Mouse (Mus musculus): ENCODE results near the gene Tec.

Gene Tec

DNA sequence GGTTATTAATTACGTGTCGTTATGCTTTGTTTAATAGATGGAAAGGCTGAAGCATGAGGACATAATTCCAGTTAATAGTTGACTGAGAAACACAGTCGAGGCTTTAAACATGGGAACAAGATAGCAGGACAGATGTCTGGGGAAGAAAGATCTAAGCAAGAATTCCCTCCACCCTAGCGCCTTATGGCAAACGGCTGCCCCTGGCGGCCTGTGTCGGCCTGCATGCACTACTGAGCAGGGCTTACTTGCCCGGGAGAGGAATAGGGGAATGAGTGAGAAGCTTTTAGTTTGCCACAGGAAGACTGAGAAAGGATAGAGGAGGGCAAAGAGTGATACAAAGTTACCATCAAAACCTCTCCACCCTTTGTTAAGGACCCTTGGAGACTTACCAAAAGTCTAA lies 7.4 kb downstream of the Tec start:
- in situ Hi-C loops (cut with MboI; ENCODE audit: low pct_unique_long_range_greater_than_20kb in 1 of 2, low sequenced_read_pairs in 2 of 2, unreplicated experiment in 1 of 2) = no loop called here

DNA sequence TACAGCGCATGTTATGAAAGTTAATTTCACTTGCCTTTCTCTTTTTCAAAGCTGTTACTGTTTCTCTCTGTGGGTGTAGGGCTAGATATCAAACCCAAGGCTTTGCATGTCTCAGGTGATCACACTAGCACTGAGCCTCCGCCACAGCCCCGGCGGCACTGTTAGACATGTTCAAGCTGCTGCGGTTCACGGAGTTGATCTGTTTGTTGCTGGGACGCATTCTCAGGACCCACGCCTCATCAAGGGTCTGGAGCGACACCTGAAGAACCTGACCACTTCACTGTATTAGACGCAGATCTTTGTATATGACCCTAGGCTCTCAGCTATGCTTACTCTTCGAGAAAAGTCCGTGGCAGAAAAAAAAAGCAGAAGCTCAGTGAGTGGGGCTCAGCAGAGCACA lies 10.0 kb downstream of the Tec start:
- in situ Hi-C loops (cut with MboI; ENCODE audit: low pct_unique_long_range_greater_than_20kb in 1 of 2, low sequenced_read_pairs in 2 of 2, unreplicated experiment in 1 of 2) = no loop called here

DNA sequence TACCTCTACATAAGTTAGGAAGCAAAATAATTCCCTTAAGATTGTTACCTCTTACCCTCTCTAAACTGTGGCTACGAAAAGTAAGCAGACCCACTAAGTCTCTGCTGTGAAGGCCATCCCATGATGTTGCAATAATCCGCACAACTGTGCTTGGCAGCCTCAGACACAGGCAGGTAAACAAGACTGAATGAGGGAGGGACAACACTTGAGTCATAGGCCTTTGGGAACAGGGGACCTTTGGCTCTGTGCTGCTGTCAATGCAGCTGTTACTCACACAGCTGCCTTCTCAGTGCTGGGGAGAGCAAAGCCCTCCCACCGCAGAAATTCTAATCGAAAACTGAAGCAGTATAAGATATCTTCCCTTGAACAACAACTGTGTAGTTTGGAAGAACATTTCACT lies 10.5 kb downstream of the Tec start:
- in situ Hi-C loops (cut with MboI; ENCODE audit: low pct_unique_long_range_greater_than_20kb in 1 of 2, low sequenced_read_pairs in 2 of 2, unreplicated experiment in 1 of 2) = no loop called here

DNA sequence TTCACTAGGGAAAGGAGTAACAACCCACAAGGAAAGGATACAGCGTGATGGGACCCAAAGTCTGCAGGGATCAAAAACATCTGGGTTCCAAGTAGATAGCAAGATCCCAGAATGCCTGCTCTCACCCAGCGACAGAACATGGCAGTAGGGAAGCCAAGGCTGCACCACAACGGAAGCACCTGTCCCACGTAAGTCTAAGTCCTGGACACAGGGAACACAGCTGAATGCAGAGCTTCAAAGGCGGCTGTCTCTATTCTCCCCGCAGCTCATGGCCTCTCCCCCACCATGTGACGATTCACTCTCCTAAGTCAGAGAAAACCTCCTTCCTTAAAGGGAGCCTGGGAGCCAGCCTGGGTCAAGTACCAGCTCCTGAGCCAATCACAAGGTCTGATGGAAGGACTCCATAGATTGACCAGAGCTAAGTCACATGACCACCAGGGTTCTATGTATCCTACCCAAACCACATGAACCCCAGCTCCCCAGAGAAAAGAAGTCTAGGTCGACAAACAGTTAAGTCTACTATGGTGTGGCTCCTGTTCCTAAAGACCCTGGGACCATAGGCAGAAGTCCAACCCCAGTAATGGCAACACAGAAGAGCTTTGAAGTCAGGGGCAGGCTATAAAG lies 11.9 kb downstream of the Tec start:
- in situ Hi-C loops (cut with MboI; ENCODE audit: low pct_unique_long_range_greater_than_20kb in 1 of 2, low sequenced_read_pairs in 2 of 2, unreplicated experiment in 1 of 2) = no loop called here

DNA sequence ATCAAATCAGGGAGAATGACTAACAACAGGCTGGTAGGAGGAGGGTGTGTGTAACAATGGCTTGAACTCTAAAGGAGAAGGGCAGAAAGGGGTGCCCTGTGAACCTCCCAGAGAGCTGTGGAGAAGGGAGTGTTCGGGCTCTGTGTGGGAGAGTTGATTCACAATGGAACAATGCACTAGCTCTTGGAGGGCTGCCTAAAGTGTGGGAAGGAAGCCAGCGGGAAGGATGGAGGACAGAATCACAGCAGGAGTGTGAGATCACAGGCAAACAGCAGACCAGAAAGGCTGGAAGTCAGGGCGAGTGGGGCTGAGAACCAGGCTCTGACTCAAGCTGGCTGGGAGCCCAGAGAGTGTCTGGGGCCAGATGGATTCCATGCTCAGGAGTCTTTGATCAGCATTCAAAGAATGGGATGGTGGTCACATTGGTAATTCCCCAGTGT lies 12.6 kb downstream of the Tec start:
- in situ Hi-C loops (cut with MboI; ENCODE audit: low pct_unique_long_range_greater_than_20kb in 1 of 2, low sequenced_read_pairs in 2 of 2, unreplicated experiment in 1 of 2) = no loop called here

DNA sequence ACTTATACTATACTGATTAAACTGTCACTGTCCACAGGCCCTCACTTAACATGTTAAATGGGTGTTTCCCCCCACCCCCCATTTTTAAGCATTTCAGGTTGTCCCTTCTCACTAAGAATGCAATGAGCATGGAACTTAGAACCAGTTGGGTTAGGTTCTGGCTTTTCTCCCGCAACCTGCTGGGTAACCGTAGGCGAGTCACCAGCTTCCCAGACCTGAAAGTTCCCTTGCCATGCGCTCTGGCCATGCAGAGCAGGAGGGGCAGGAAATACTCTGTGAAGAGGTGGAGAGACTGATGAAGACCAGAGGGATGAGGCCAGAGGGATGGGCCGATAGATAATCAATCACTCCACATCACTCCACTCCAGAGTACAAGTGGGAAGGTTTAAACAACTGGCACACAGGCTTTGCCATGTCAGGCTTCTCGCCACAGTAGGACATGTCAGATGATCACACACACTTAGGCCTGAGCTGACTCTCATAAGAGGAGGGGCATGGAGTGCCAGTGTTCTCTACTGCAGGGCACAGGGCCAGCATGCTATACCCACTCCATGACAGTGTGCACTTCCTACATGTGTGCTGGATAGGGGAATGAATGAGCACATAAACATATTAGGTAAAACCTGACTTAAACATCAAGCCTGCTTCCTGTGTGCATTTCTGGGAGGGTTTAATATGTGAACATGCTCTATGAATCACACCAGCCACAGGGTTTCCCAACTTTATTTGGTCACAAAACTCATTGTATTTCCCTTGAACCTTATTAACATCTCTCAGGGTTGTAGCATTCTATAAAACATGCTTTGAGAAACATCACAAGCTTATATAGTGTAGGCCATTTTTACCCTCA lies 13.9 kb downstream of the Tec start:
- in situ Hi-C loops (cut with MboI; ENCODE audit: low pct_unique_long_range_greater_than_20kb in 1 of 2, low sequenced_read_pairs in 2 of 2, unreplicated experiment in 1 of 2) = no loop called here

DNA sequence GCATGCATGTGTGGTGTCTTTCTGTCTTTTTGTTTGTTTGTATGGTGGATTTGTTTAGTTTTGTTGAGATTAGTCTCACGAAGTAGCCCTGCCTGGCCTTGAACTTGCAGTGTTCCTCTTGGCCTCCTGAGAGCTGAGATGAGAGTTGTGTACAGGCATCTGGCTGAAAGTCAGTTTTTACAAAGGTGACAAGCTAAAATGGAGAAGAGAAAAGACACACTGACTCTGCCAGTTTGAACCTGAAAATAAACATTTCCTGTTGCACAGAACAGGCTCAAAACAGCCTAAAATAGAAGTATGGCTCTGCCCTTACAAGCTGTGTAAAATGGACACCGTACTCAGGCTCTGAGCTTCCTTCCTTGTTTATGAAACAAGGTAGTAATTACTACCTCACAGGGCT lies 14.9 kb downstream of the Tec start:
- in situ Hi-C loops (cut with MboI; ENCODE audit: low pct_unique_long_range_greater_than_20kb in 1 of 2, low sequenced_read_pairs in 2 of 2, unreplicated experiment in 1 of 2) = no loop called here

DNA sequence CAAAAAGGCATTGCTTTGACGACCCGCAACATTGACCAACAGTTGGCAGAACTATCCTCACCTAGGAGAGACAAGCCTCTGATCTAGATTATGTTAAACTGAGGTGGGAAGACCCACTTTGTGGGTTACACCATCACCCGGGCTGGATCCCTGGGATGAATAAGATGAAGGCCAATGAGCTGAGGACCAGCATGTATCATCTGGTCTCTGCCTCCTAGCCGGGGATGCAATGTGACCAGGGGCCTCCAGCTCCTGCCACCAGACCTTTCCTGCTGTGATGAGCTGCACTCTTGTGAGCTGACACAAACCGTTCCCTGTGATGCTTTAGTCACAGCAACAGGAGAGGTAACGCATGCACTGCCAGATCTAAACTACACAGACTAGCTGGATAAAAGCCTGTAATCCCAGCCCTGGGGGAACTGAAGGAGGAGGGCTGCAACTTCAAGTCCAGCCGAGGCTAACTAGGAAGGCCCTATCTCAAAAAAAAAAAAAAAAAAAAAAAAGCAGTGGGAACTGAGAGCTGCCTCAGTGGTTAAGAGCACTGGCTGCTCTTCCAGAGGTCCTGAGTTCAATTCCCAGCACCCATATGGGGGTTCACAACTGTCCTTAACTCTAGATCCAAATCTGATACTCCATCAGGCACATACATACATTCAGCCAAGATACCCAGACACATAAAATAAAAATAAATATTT lies 15.8 kb downstream of the Tec start:
- in situ Hi-C loops (cut with MboI; ENCODE audit: low pct_unique_long_range_greater_than_20kb in 1 of 2, low sequenced_read_pairs in 2 of 2, unreplicated experiment in 1 of 2) = no loop called here

DNA sequence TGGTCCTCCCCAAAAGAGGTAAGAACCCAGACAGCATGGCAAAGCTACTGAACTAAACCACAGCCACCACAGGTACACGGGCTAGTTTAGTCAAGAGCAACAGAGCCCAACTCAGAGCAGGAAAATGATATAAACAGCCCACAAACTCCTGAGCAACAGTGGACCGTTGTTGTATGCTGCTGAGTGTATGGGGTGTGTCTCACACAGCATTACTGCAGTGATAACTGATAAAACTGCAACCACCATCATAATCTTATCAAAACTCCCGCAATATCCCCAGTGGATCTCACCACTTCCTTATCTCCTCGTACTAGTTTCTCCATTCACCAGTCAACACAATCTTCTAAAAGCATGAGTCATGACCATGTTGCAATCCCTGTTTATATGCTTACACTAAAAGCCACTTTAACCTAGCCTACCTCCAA lies 16.6 kb downstream of the Tec start:
- in situ Hi-C loops (cut with MboI; ENCODE audit: low pct_unique_long_range_greater_than_20kb in 1 of 2, low sequenced_read_pairs in 2 of 2, unreplicated experiment in 1 of 2) = no loop called here

DNA sequence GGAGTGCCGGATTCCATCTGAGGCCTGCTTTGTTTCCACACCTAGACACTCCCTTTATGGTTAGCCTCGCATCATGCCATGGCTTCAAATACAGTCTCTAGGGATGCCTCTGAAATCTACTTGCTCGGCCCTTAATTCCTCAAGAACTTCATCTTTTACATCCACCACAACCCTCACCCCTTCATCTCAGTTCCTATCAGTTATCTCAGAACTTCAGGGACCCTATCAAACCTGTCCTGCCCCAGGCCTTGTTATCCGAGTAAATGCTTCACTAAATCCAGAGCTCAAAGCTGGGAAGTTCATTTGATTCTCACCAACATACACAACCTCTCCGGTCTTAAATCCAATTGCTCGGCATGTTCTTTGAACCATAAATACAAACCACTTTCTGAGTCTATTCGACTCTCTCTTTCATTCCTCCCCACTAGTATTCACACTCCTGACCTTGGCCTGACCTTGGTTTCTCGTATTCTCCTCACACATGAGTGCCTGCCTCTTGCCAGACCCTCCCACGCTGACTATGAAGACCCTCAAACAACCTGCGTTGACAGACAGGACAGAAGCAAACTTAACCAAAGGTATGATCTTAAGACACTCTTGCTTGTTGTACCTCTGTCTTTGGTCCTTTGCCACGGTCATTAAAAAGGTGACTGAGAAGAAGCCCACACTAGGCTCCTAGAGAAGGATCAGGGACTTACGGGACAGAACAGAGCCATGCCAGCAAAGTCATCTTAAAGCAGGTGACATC lies 17.2 kb downstream of the Tec start:
- in situ Hi-C loops (cut with MboI; ENCODE audit: low pct_unique_long_range_greater_than_20kb in 1 of 2, low sequenced_read_pairs in 2 of 2, unreplicated experiment in 1 of 2) = no loop called here

DNA sequence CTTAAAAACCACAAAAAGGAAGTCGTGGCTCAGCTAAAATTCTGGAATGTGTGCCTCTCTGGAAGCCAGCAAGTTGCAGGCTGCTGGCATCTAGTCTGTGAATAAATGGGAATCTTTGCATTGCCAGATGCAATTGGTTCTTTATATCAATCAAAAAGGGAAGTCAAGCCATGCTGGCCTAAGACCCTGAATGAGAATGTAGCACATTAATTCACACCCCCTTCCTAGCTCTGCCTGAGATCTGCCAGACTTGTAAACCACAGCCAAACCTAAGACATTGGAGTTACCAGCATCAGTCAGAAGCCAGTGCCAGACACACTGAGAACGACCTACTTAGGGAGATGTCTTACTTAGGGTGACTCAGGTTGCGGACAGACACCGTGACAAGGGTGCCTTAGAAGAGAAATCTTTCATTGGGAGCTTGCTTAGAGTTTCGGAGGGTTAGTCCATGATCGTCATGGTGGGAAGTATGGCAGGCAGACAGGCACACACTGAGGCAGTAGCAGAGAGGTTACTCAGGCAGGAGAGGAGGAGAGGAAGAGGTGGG lies 19.3 kb downstream of the Tec start:
- in situ Hi-C loops (cut with MboI; ENCODE audit: low pct_unique_long_range_greater_than_20kb in 1 of 2, low sequenced_read_pairs in 2 of 2, unreplicated experiment in 1 of 2) = no loop called here

DNA sequence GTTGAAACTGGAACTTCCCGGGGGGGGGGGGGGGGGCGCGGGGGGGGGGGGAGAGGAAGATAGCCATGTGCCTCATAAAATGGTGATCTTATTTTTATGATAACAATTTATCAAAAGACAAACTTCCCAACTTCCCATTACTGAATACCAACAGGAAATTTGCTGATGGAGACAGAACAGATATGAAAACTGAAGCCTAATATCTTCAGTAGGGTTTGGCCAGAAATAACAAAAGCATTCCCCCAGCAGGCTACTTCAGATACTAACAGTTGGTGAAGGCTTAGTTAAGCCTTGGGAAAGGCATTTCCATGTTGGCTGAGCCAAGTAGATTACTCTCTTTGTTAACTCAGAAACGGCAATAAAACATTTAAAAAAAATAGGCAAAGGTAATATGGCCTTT lies 21.6 kb downstream of the Tec start:
- in situ Hi-C loops (cut with MboI; ENCODE audit: low pct_unique_long_range_greater_than_20kb in 1 of 2, low sequenced_read_pairs in 2 of 2, unreplicated experiment in 1 of 2) = no loop called here

DNA sequence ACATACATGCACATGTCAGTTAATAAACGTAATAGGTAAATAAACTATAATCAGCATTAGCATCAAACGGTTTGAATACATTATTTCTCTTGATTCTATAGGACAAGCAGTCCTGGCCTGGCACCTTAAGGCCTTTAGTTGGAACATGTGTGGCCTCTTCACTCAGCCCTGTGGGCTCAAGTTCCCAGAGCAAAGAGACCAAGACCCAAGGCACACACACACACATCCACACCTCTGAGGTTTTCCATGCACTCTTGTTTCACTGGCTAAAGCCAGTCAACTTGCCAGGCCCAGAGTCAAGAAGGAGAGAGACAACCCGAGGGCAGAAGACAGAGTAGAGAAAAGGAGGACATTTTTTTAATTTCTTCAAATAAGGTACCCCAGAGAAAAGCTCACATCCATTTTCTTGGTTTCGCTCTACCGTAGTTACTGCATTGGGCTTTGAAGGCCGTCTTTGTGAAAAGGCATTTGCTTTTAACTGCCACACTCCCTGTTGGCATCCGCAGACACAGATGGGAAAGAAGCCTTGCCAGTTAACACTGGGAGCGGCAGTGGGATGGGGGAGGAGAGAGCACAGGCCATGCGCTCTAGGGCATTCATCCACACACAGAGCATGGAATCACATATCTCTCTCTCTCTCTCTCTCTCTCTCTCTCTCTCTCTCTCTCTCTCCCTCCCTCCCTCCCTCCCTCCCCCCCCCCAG lies 22.2 kb downstream of the Tec start:
- in situ Hi-C loops (cut with MboI; ENCODE audit: low pct_unique_long_range_greater_than_20kb in 1 of 2, low sequenced_read_pairs in 2 of 2, unreplicated experiment in 1 of 2) = no loop called here

DNA sequence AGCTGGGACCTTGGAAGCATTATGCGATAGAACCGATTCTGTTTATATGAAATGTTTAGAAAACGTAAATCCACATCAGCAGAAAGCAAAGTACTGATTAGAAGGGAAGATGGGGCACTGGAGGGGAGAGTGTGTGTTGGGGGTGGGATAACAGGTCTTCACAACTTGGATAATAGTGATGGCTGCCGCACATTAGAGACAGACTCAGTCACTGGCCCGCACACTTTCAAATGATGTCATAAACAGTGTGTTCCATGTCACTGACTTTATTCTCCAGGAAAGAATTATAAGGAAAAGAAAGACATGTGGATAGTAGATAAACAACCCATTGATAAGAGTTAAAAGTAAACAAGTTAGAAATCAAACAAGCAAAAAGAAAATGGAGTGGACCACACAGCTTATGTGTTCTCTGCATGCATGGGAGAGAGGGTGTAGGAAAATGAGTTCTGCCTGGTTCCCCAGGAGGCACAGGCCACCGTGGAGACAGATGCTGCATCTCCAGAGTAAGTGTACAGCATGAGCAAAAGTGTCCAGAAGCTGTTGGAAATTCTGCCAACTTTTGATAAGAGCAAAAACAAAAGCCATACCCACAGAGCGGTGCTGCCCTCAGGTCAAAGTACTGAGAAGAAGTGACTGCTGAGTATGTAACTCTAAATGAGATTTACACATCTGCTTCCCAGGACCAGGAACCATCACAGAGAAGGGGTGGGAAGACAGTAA lies 23.3 kb downstream of the Tec start:
- in situ Hi-C loops (cut with MboI; ENCODE audit: low pct_unique_long_range_greater_than_20kb in 1 of 2, low sequenced_read_pairs in 2 of 2, unreplicated experiment in 1 of 2) = no loop called here

DNA sequence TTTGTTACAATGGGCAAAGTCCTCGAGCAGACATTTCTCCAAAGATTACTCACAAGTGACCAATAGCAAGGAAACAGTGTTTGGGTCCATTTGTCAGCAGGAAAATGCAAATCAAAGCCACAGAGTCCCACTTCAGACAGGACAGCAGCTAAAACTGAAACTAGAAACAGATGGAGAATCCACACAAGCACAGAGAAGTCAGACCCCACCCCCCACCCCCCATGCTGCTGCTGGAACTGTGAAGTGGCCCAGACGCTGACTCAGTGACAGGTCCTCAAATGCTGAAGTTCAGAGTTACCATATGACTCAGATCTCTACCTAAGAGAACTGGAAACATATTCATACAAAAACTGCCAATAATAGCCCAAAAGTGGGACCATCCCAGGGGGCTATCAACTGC lies 24.0 kb downstream of the Tec start:
- in situ Hi-C loops (cut with MboI; ENCODE audit: low pct_unique_long_range_greater_than_20kb in 1 of 2, low sequenced_read_pairs in 2 of 2, unreplicated experiment in 1 of 2) = no loop called here

DNA sequence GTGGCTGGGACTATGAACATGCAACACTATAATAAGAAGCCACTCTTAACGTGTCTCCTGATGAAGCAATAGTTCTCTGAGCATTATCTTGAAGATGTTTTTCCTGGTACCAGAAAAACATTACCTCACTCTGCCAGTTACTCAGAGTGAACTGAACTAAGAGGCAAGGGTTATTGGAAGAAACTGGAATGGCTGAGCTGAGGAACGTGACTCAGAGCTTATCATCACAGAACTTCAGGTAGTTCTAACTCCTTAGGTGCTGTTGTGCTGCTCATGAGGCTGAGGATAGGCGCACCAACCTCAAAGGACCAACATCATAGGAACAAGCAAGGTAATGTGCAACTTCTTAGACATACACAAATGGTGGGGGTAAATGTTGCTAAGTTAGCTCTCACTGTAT lies 28.6 kb downstream of the Tec start:
- in situ Hi-C loops (cut with MboI; ENCODE audit: low pct_unique_long_range_greater_than_20kb in 1 of 2, low sequenced_read_pairs in 2 of 2, unreplicated experiment in 1 of 2) = no loop called here

DNA sequence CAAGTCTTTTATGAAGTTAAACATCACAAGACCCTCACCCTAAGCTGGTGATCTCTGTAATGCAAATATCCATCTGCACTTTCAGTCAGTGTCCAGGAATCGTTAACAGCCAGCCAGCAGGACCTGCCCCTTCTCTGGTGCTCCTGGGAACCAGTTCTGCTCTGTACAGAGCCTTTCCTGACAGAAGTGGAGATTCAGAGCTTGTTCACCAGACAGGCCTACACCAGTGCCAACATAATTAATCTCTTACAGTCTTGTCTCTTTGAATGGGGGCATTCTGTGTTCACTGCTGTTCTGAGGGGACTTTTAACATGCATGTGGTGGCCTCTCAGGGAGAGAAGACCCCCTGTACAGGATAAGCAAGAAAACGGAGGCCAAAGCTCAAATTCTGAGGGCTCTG lies 29.3 kb downstream of the Tec start:
- in situ Hi-C loops (cut with MboI; ENCODE audit: low pct_unique_long_range_greater_than_20kb in 1 of 2, low sequenced_read_pairs in 2 of 2, unreplicated experiment in 1 of 2) = no loop called here

DNA sequence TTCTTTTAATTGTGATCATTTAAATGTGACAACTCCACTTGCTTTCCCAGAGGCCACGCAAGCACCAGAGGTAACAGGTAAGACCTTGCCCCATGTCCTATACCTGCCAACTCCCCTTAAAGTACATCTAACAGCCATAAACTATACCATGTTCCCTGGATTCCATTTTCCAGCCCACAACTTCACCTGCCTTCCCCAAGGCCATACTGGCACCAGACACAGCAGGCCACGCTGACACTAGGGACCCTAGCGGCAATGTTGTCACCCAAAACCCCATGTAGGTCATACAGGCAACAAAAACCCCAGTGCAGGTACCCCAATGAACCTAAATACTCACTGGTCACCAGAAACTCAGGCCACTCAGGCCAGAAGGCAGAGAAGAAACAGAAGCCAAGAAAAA lies 32.6 kb downstream of the Tec start:
- in situ Hi-C loops (cut with MboI; ENCODE audit: low pct_unique_long_range_greater_than_20kb in 1 of 2, low sequenced_read_pairs in 2 of 2, unreplicated experiment in 1 of 2) = no loop called here
